Mouse (Mus musculus): Measurements from ENCODE around the gene Hoxc9. TPM values are rescaled to one million over a fixed set of nuclear protein-coding genes. Genes with fewer than 3 reads are reported as not detected.

Hoxc9 gene
- polyA plus RNA-seq (2012; rRNA removed) = 0.04 and 0.74 TPM in 2 replicates

- 12% methylated on average over 19 of the region's 20 CpGs for WGBS
- DNase-seq (ENCODE audit: low read depth, low spot score) = no peak
These were observed at the start of gene Hoxc9 for GRCm38 (mm10) chr15:102976171-102976570. Hoxc9 (plus strand) TSS chr15:102976439.

- DNase-seq (ENCODE audit: low read depth, low spot score) = no peak
- 4% methylated on average over 40 of the region's 40 CpGs for WGBS
These were observed 49.1 kb upstream of the Hoxc9 start for GRCm38 (mm10) chr15:102927032-102927645.

DNA sequence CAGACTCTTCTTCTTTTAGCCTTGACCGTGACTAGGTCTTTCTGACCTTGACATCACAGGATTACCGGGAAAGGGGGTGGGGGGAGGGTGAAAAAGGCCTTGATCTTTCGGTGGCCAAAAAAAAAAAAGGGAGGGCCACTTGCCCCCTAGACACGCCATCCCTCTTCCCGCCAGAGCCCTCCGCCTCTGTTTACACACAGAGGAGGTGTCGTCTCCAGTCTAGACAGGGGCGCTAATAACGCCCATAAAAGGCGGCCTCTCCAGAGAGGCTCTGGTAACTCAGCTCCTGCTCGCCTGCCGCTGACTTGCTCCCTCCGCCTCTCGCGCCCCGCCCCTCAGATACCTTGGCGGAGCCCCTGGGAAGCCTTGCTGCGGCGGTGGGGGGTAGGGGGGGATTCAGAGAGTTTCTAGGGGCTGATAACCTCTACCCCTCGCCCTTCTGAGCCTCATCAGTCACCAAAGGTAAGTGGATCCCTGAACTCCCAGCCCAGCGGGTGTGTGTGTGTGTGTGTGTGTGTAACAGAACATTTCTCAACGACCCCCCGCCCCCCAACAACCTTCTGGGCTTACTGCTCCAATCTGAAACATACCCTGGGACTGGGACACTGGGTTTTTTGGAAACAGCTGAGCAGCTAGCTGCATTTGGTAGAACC lies 44.4 kb upstream of the Hoxc9 start:
- 4% methylated on average over 23 of the region's 23 CpGs for WGBS
- no peak for DNase-seq (ENCODE audit: low read depth, low spot score)

DNA sequence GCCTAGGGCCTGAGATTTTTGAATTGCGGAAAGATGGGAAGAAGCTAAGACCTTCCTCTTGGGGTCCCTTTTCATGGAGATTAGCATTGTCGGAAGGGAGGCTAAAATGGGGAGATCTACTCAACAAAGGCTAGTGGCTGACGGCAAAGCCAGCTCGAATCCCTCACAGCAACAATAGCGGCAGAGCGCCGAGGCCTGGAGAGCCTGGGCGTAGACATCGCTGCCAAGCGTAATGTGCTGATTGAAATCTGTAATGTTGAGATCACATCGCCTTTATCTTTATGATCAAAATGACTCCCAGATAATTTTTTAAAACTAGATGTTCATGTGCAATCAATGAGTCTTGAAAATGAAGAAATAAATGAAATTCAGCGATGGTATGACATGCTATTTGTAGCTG lies 41.8 kb upstream of the Hoxc9 start:
- no peak for DNase-seq (ENCODE audit: low read depth, low spot score)
- 9% methylated on average over 12 of the region's 12 CpGs for WGBS

GRCm38 (mm10) chr15:102934897-102935296 lies 41.3 kb upstream of the Hoxc9 start:
- WGBS = 3% methylated on average over 27 of the region's 27 CpGs
- no peak for DNase-seq (ENCODE audit: low read depth, low spot score)

DNA sequence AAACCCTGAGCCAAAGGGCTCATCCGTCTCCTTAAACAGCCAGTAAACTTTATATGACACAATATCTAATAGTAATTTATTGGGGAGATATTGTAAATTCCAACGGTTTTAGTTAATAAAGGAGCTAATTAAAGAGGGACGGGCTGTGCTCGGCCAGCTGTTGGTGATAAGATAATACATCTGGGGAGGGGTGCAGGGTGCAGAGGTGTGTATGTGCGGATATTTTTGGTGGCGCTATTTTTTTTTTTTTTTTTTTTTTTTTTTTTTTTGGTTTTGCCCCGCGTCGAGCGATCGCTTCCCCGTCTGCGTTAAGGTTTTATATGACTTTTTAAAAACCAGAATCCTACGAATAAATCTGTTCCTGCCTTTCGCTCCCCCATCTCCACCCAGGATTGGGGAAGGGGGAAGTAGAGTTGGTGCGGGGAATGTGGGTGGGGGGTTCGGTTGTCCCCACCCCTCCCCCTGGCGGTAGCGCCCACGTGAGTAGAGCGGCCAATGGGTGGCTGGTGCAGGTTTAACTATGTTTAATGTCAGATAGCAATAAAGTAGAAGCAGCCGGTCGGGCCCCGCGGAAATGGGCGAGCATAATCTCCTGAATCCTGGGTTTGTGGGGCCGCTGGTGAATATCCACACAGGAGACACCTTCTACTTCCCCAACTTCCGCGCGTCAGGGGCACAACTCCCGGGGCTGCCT lies 39.8 kb upstream of the Hoxc9 start, which contains the start of gene Hoxc12:
TSS of gene Hoxc12 (plus strand) at position 479 of the 694 bp plus-strand sequence.
- 2% methylated on average over 31 of the region's 31 CpGs for WGBS
- no peak for DNase-seq (ENCODE audit: low read depth, low spot score)

DNA sequence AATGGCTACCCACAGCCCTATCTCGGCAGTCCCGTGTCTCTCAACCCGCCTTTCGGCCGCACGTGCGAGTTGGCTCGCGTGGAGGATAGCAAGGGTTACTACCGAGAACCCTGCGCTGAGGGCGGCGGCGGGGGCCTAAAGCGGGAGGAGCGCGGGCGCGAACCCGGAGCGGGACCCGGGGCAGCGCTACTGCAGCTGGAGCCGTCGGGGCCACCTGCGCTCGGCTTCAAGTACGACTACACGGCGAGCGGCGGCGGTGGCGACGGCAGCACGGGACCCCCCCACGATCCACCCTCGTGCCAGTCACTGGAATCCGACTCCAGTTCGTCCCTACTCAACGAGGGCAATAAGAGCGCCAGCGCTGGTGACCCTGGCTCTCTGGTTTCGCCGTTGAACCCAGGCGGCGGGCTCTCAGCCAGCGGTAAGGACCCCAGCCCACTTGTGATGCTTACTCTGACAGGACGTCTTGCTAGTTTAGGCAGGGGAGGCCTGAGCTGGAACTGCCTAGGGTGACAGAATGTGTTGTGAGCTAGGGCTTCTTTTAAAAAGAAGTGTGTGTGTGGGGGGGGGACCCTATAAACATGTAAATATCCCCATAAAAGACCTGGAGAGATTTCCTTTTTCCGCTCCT lies 39.1 kb upstream of the Hoxc9 start:
- 3% methylated on average over 50 of the region's 50 CpGs for WGBS
- no peak for DNase-seq (ENCODE audit: low read depth, low spot score)

- DNase-seq (ENCODE audit: low read depth, low spot score) = no peak
These were observed 36.7 kb upstream of the Hoxc9 start for GRCm38 (mm10) chr15:102939256-102940155.

GRCm38 (mm10) chr15:102942739-102943467 lies 33.3 kb upstream of the Hoxc9 start:
- DNase-seq (ENCODE audit: low read depth, low spot score) = no peak
- WGBS = 3% methylated on average over 52 of the region's 53 CpGs

More at GRCm38 (mm10) chr15:102939256-102940155, 36.7 kb upstream of the Hoxc9 start:
- 5% methylated on average over 34 of the region's 34 CpGs for WGBS

DNA sequence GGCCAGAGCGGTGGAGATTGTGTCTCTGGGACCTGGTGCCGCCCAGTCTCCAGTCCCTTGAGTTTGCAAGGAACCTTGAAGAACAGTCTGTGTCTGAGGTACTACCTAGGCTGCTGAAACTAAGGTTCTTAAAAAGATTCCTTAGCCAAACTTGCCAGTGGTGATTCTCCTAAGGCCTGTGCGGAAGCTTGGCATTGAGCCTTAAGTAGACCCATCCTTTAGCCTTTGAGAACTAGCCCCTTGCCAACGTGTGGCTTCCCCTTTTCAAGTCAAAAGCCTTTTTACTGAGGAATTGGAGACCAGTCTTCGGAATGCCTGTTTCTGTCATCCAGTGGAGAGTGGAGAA lies 32.8 kb upstream of the Hoxc9 start:
- WGBS = 11% methylated on average over 5 of the region's 5 CpGs
- no peak for DNase-seq (ENCODE audit: low read depth, low spot score)

DNA sequence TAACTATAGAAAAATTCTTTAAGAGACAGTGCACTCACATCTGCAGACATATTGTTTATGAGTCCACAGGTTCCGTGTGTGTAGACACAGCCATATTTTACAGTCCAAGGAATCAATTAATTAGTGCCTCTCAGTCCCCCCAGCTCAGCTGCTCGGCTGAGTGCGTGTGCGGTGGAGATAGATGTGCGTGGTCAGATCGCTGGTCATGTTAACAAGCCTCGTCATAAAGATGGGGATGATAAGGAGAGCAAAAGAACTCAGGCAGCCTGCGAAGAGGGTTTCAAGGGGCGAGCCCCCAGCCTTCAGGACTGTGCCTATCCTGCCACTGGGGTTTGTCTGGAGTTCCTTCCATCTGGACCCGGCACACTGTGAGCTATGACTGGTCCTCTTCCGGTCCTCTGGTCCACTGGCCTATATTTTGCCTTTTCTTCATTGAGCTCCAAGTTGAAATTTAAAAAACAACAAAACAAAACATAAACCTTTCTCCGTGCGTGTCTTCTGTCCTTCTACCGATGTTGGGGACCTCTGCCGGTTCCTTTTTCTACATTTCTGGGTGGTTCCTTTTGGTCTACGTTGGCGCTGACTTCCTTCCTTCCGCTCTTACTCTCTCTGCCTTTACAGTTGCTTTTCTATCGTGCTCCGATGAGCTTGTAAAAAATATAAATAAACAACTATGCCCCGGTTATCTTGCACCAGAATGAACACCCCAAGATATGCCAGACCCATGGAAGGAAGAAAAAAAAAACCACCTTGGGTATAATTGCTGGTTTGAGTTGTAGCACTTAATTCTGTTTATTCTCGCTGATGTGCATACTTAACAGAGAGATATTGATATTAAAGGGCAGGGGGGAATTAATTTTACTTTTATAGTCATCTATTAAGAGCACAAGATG lies 30.8 kb upstream of the Hoxc9 start:
- WGBS = 19% methylated on average over 22 of the region's 22 CpGs
- no peak for DNase-seq (ENCODE audit: low read depth, low spot score)

GRCm38 (mm10) chr15:102947276-102947675 lies 29.0 kb upstream of the Hoxc9 start:
- no peak for DNase-seq (ENCODE audit: low read depth, low spot score)
- WGBS = 6% methylated on average over 9 of the region's 9 CpGs

DNA sequence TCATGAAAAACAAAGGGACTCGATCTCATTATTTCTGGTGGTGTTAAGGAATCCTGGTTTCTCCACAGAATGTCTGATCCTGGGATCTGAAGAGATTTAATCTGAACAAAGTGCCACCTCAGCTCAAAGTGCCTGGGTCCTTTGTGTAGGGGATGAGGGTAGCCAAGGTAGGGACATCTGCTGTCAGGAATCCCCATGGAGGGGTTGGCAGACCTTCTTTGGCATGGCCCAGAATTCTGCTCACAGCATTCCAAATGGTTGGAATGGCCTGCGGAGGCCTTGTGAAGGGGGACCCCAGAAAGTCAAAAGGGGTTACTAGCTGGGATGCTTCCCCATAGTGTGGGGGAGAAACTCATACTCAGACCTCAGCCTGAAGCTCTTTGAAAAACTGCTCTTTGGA lies 27.4 kb upstream of the Hoxc9 start:
- DNase-seq (ENCODE audit: low read depth, low spot score) = no peak
- 27% methylated on average over 2 of the region's 2 CpGs for WGBS

DNA sequence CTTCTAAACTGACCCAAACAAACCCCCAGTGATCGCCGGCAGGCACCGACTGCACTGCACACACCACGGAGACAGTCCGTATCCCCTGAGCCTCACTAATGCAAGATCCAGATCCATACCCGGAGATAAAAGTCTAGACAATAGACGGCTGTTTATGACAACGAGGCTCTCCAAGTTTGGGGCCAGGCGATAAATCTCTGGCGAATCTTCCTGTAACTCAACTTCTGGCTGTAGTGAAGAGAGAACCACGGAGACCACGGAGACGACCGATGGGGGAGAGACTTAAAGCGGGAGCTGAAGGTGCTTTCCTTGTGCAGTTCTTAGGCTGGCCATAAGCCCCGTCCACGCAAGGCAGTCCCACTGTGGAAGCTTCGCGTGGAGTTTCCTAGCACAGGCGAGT lies 26.5 kb upstream of the Hoxc9 start:
- no peak for DNase-seq (ENCODE audit: low read depth, low spot score)
- WGBS = 4% methylated on average over 20 of the region's 20 CpGs

- WGBS = 16% methylated on average over 2 of the region's 2 CpGs
These were observed 25.4 kb upstream of the Hoxc9 start for GRCm38 (mm10) chr15:102950877-102951276.

GRCm38 (mm10) chr15:102953561-102953960 lies 22.7 kb upstream of the Hoxc9 start:
- 18% methylated on average over 6 of the region's 6 CpGs for WGBS

More at GRCm38 (mm10) chr15:102950877-102951276, 25.4 kb upstream of the Hoxc9 start:
- no peak for DNase-seq (ENCODE audit: low read depth, low spot score)

DNA sequence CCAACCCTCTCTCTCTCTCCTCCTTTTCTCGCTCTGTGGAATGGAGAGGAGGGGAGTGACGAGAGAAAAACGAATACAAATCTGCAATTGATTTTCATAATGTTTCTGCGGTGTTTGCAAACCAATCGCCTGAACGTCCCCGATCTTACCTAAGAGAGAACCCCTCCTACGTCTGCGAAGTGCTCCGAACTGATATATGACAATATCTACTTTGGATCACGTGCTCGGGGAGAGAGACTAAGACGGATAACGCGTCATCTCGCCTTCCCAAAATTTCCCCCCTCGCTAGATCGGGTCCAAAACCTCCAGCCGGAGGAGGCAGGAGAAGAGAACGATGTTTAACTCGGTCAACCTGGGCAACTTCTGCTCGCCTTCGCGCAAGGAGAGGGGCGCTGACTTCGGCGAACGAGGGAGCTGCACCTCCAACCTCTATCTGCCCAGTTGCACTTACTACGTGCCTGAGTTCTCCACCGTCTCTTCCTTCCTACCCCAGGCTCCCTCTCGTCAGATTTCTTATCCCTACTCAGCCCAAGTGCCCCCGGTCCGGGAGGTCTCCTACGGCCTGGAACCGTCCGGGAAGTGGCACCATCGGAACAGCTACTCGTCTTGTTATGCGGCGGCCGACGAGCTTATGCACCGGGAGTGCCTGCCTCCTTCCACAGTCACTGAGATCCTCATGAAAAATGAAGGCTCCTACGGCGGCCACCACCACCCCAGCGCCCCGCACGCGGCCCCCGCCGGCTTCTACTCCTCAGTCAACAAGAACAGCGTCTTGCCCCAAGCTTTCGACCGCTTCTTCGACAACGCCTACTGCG lies 21.8 kb upstream of the Hoxc9 start, which contains the start of gene Hoxc11:
TSS of gene Hoxc11 (plus strand) at position 236 of the 815 bp plus-strand sequence.
- 3% methylated on average over 57 of the region's 57 CpGs for WGBS
- no peak for DNase-seq (ENCODE audit: low read depth, low spot score)

More at GRCm38 (mm10) chr15:102953561-102953960, 22.7 kb upstream of the Hoxc9 start:
- no peak for DNase-seq (ENCODE audit: low read depth, low spot score)
